ENCODE assay signal across 8 mouse cellular contexts in the genomic region with DNA sequence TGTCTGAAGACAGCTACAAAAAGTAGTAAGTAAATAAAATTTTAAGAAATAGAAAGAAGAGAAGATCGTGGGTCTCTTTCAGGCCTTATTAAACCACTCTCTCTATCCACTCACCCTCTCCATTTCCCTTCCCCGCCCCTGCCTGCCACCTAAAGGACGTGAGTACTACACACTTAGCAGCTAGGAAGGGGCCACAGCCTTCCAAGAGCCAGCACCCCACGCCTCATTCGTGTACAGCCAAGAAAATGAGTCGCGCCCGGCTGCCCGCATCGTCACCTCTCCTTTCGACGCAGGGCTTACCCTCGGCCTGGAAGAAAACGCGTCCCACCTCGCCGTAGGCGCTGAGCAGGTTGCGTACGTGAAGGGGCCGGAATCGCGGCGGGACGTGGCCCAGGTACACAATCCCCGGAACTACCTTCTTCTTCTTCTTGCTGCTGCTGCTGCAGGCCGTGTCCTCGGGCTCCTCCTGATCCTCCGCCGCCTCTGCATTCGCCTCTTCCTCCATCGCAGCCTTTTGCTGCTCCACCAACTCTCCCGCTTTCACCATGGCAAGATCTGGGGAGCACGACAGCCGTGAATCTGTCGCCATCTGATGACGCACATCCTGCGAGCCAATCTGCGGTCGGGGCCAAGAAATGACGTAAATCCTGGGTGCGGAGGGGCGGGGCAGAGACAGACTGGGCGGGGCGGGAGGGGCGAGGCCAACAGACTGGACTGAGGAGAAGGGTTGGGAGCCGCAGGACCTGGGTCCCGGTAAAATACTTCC. TPM values are rescaled to one million over a fixed set of nuclear protein-coding genes. Genes with fewer than 3 reads are reported as not detected.
A peak's percentile ranks its signal among the peaks of the same experiment; 100 is the strongest.
DNase-seq lines count a peak whose midpoint lies in the region; ATAC-seq lines count a peak whose summit lies in the region.

A gene (minus strand): TSS at position 581 of the 766 bp plus-strand sequence.

- peaks cover 40% of the 10 kb centered on the region for H3K36me3 ChIP-seq in hindbrain, embryonic 10.5 days

- peak; percentile 98 for DNase-seq in MN1 (ENCODE audit: low spot score)
- peak; percentile 93 for DNase-seq in cerebellum, adult 8-10 months
- peak; percentile 95 for DNase-seq in hindbrain, embryonic 10.5 days (ENCODE audit: low spot score)
- DNase-seq in layer of hippocampus, postnatal 14 days (ENCODE audit: low spot score in 2 of 2) = peak; percentile 96 to 97
- peak; percentile 95 for DNase-seq in lung, postnatal 10 days
- peak; percentile 97 for DNase-seq in ovary, postnatal 14 days (ENCODE audit: low spot score)
- peak; percentile 85 to 92 for DNase-seq in thymus, postnatal 10 days (ENCODE audit: low spot score in 2 of 2)

- peak within 1 kb of the TSS; percentile 96 for H3K4me3 ChIP-seq in hindbrain, embryonic 10.5 days

- peak; percentile 62 for ATAC-seq in frontal cortex, adult (ENCODE audit: low TSS enrichment)

- H3K27ac ChIP-seq in hindbrain, embryonic 10.5 days = peak within 1 kb of the TSS; percentile 86

- H3K9me3 ChIP-seq in hindbrain, embryonic 10.5 days = no peaks in the 10 kb centered on the region

- under 1% methylated on average over 48 of the region's 48 CpGs for WGBS in hindbrain, embryonic 10.5 days

- no peaks in the 10 kb centered on the region for H3K27me3 ChIP-seq in hindbrain, embryonic 10.5 days (ENCODE audit: insufficient read depth, poor library complexity, severe bottlenecking)

- peaks cover 17% of the 10 kb centered on the region for H3K4me1 ChIP-seq in hindbrain, embryonic 10.5 days (replicated peaks)

RNA-seq across cellular contexts. Expression of the gene that starts here (rescaled TPM):
- 13.4 and 14.5 TPM in 2 replicates for polyA plus RNA-seq in hindbrain, embryonic 10.5 days (2016; fragmentation: Nextera tagmentation; extraction: Ambion mirVana)
- 1 to 10 TPM; 7.0 TPM for total RNA-seq in layer of hippocampus, postnatal 14 days (2021)

Comparison
In these comparisons a context has a peak if more than half of its experiments do, and no peak if none do; other contexts are left out.
1. Peak in every context shown above with its lines: DNase-seq, ATAC-seq, H3K4me3 ChIP-seq and H3K27ac ChIP-seq.